Mouse (Mus musculus): ENCODE measurements around the gene Tbx6.

GRCm38 (mm10) chr7:126816494-126816893 lies 35.2 kb downstream of the Tbx6 start:
- no peak for TF ChIP-seq CTCF (IDR thresholded peaks at IDR 0.05; ENCODE audit: extremely low read depth, insufficient read depth, low read length)
- no peak for TF ChIP-seq POLR2A (IDR thresholded peaks at IDR 0.05; ENCODE audit: extremely low read depth, insufficient read depth, low read length)

Data from cortical plate, adult 2 months (tissue).